Mouse (Mus musculus) liver, embryonic 14.5 days (tissue): ENCODE results near the gene Zcchc4.

Source experiments
- CTCF ChIP-seq: IDR thresholded peaks from 2 replicates; pipeline ENCODE4 v1.5.1; 2016; ENCODE audit warnings: antibody characterized with exemption, low read depth, control low read depth
- EP300 ChIP-seq: IDR thresholded peaks from 2 replicates; pipeline ENCODE4 v1.6.1; 2016; ENCODE audit warnings: antibody characterized with exemption, low read depth

DNA sequence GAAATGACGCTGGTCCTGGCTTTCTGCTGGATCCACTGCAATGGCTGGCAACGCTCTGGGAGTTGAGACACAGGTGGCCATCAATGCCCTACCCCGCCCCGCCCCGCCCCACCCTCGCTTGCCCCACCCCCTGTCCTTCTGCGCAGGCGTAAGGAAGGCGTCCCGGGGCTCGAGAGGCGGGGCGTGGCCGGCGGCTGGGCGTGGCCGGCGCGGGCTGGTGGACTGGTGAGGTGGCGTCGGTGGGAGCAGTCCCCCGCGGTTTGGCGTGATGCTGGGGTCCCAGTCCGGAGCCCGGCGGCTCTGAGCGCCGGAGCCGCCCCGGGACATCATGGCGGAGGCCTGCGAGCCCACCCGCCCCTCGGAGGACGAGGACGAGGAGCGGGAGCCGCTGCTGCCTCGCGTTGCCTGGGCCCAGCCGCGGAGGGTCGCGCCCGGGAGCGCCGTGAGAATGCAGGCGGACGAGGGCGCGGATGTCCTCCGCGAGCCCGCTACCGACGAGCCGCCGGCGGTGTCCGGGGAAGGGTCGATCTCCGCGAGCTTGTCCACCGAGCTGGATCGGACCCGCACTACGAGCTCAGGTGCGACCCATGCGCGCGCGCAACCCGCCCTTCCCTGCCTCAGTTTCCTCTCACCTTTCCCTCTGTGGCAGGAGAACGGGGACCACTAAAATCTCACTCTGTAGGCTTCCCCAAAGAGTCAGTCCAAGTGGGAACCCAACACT lies 33.7 kb upstream of the Zcchc4 start, which contains the start of gene Pi4k2b:
- TF ChIP-seq CTCF (no peak), EP300 (no peak)
